Mouse (Mus musculus) layer of hippocampus, adult 18-20 months (tissue): ENCODE results near the gene Neurl1a. TPM values are rescaled to one million over a fixed set of nuclear protein-coding genes. Genes with fewer than 3 reads are reported as not detected.

ENCODE experiments used
- DNase-seq, 2 experiments: peaks; one replicate each; pipeline ENCODE4 v3.0.0; 2022; ENCODE audit warnings: low spot score in 2 of 2
- total RNA-seq, 2 experiments: library from RNA; stranded (reverse); gene quantifications; 2 replicates each; pipeline ENCODE4 v1.2.3; 2021

The Neurl1a gene
- total RNA-seq, 2 experiments from 2014 or later: 194 to 204 TPM

GRCm38 (mm10) chr19:47167617-47168214, 10.9 kb upstream of the Neurl1a start:
- DNase-seq: no peak

GRCm38 (mm10) chr19:47168223-47168622, 10.4 kb upstream of the Neurl1a start:
- DNase-seq: peak in 1 of 2 experiments; percentile 57

GRCm38 (mm10) chr19:47168793-47169412, 9.7 kb upstream of the Neurl1a start:
- DNase-seq: peak; percentile 80 to 95

- DNase-seq: no peak
Observed at GRCm38 (mm10) chr19:47174515-47174914, 4.1 kb upstream of the Neurl1a start.

- DNase-seq: no peak
Observed at GRCm38 (mm10) chr19:47175472-47175871, 3.1 kb upstream of the Neurl1a start.

GRCm38 (mm10) chr19:47176916-47177505, 1.6 kb upstream of the Neurl1a start:
- DNase-seq: no peak

- peak in 1 of 2 experiments; percentile 54 for DNase-seq
Observed at GRCm38 (mm10) chr19:47178001-47178400, 619 bp upstream of the Neurl1a start.

- peak in 1 of 2 experiments; percentile 56 for DNase-seq
Observed at GRCm38 (mm10) chr19:47179272-47179809, 721 bp downstream of the Neurl1a start.

- DNase-seq: no peak
Observed at GRCm38 (mm10) chr19:47180011-47180410, 1.4 kb downstream of the Neurl1a start.

- DNase-seq: peak in 1 of 2 experiments; percentile 1
Observed at GRCm38 (mm10) chr19:47184221-47184620, 5.6 kb downstream of the Neurl1a start.

GRCm38 (mm10) chr19:47184736-47185135, 6.1 kb downstream of the Neurl1a start:
- DNase-seq: peak in 1 of 2 experiments; percentile 1

GRCm38 (mm10) chr19:47186514-47187275, 8.1 kb downstream of the Neurl1a start:
- DNase-seq: peak in 1 of 2 experiments; percentile 45

GRCm38 (mm10) chr19:47188515-47189128, 10.0 kb downstream of the Neurl1a start:
- DNase-seq: no peak

GRCm38 (mm10) chr19:47192158-47192557, 13.5 kb downstream of the Neurl1a start:
- DNase-seq: no peak

GRCm38 (mm10) chr19:47198671-47199350, 20.2 kb downstream of the Neurl1a start:
- no peak for DNase-seq

GRCm38 (mm10) chr19:47201972-47202371, 23.4 kb downstream of the Neurl1a start:
- DNase-seq: no peak

GRCm38 (mm10) chr19:47202429-47202828, 23.8 kb downstream of the Neurl1a start:
- DNase-seq: no peak

GRCm38 (mm10) chr19:47203042-47203441, 24.4 kb downstream of the Neurl1a start:
- no peak for DNase-seq

GRCm38 (mm10) chr19:47204653-47205052, 26.0 kb downstream of the Neurl1a start:
- DNase-seq: peak in 1 of 2 experiments; percentile 70

GRCm38 (mm10) chr19:47206126-47206525, 27.5 kb downstream of the Neurl1a start:
- no peak for DNase-seq
